Comparison of ENCODE assay signal across 9 mouse cellular contexts in the genomic region with DNA sequence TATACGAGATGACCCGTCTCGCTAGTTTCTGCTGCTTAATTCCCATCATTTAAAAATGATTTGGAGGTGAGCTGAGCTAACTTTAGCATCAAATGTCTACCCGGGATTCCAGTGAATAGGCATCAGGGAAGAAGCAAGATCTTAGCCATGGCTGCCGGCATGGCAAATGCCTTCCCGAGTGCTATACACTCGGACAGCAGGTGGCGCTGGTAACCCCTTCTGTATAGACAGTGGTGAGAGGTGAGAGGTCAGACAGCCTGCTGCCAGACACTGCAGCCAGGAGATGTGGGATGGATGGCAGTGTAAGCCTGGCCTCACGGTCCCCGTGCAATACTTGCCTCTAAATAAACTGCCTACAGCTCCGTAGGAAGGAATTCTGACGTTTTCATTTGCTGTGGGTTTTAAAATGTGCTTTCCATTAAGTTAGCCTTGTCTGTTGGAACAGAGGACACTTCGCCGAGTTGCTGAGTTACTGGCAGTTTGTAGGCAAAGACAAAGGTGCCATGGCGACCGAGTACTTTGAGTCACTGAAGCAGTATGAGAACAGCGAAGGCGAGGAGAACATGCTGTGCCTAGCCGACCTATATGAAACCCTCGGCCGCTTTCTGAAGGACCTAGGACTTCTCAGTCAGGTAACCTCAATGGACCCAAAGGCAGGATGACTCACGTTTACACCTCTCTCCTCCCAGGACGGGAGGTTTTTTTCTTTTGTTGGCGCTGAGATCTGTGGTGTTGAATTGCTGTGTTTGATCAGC. TPM values are rescaled to one million over a fixed set of nuclear protein-coding genes. Genes with fewer than 3 reads are reported as not detected.
DNase-seq lines count a peak whose midpoint lies in the region; ATAC-seq and TF ChIP-seq lines count a peak whose summit lies in the region.
"Had no signal": no experiment of that assay in that cellular context is flagged by ENCODE, and none has a peak within 500 bp of the region (broad histone marks: within the 10 kb centered on the region; RNA-seq: fewer than 3 reads in every experiment).

No protein-coding gene starts in this region.

- H3K4me3 ChIP-seq in C2C12 (ENCODE audit: insufficient read depth, poor library complexity, severe bottlenecking): no peak overlapping the region
- H3K4me3 ChIP-seq in kidney, postnatal 0 days (replicated peaks; ENCODE audit: low read depth, low read length): no peak overlapping the region
- no peak overlapping the region for H3K4me3 ChIP-seq in liver, adult 2 months (ENCODE audit: insufficient read depth, low read depth, low read length)
- H3K4me3 ChIP-seq: lung, embryonic 15.5 days had no signal

- no peaks in the 10 kb centered on the region for H3K9me3 ChIP-seq in kidney, postnatal 0 days (replicated peaks; ENCODE audit: low read length)
- H3K9me3 ChIP-seq: lung, embryonic 15.5 days had no signal

- peak; percentile 97 for ATAC-seq in common myeloid progenitor, adult 5-6 weeks (replicated peaks; ENCODE audit: low read depth, poor library complexity, severe bottlenecking)
- ATAC-seq in kidney, postnatal 0 days (replicated peaks; ENCODE audit: low FRiP score, low read depth): no peak; the same call in 1 of the 2 replicates

- no peak overlapping the region for H3K4me2 ChIP-seq in kidney, postnatal 0 days (ENCODE audit: low read length)
- H3K4me2 ChIP-seq: lung, embryonic 15.5 days had no signal

- no peak overlapping the region for H3K9ac ChIP-seq in kidney, postnatal 0 days (ENCODE audit: low read depth, low read length)
- H3K9ac ChIP-seq in liver, adult 2 months (ENCODE audit: low read depth, low read length): no peak overlapping the region
- H3K9ac ChIP-seq: lung, embryonic 15.5 days had no signal

- intact Hi-C loops in gastrocnemius, postnatal 36 days (cut with DNase I): no loop called here

- no peaks in the 10 kb centered on the region for H3K79me3 ChIP-seq in C2C12 (ENCODE audit: low read depth)

- TF ChIP-seq POLR2A in liver, adult 2 months (IDR thresholded peaks at IDR 0.05; ENCODE audit: extremely low read depth, insufficient read depth, low read length): no peak

- no peaks in the 10 kb centered on the region for H3K36me3 ChIP-seq in C2C12 (ENCODE audit: control insufficient read depth, insufficient read depth)
- peaks cover 25% of the 10 kb centered on the region; the same call in 1 of the 2 replicates for H3K36me3 ChIP-seq in kidney, postnatal 0 days (ENCODE audit: insufficient read depth, low read length)
- H3K36me3 ChIP-seq in liver, adult 2 months (ENCODE audit: control insufficient read depth, insufficient read depth, low read length): peaks cover 27% of the 10 kb centered on the region

- no peak overlapping the region for H3ac ChIP-seq in C2C12 (ENCODE audit: control insufficient read depth, insufficient read length, low read depth)

- no peaks in the 10 kb centered on the region for H3K4me1 ChIP-seq in kidney, postnatal 0 days (replicated peaks; ENCODE audit: insufficient read depth, low read length)
- H3K4me1 ChIP-seq in liver, adult 2 months (ENCODE audit: control insufficient read depth, insufficient read depth, low read length): no peaks in the 10 kb centered on the region
- H3K4me1 ChIP-seq: lung, embryonic 15.5 days had no signal

- peak; percentile 68 for TF ChIP-seq CTCF in C2C12 (IDR thresholded peaks at IDR 0.05; ENCODE audit: control insufficient read depth, insufficient read depth, insufficient read length)
- TF ChIP-seq CTCF in kidney, postnatal 0 days (IDR thresholded peaks at IDR 0.05; ENCODE audit: low read depth): peak; percentile 80
- TF ChIP-seq CTCF in liver, adult 2 months (IDR thresholded peaks at IDR 0.05; ENCODE audit: low read depth, low read length): peak; percentile 95

- no peaks in the 10 kb centered on the region for H3K79me2 ChIP-seq in C2C12 (ENCODE audit: control insufficient read depth, insufficient read depth)
- no peaks in the 10 kb centered on the region for H3K79me2 ChIP-seq in liver, adult 2 months (ENCODE audit: control insufficient read depth, insufficient read depth, low read length)

- 53% methylated on average over 24 of the region's 24 CpGs for WGBS in kidney, postnatal 0 days
- WGBS in liver, adult 2 months: 43% methylated on average over 24 of the region's 24 CpGs

- no peaks in the 10 kb centered on the region for H3K27me3 ChIP-seq in C2C12 (ENCODE audit: control insufficient read depth, insufficient read depth, insufficient read length)
- H3K27me3 ChIP-seq in kidney, postnatal 0 days (ENCODE audit: insufficient read depth, low read length): no peaks in the 10 kb centered on the region
- no peaks in the 10 kb centered on the region for H3K27me3 ChIP-seq in liver, adult 2 months (ENCODE audit: control insufficient read depth, insufficient read depth, low read length)
- H3K27me3 ChIP-seq: lung, embryonic 15.5 days had no signal

- H3K27ac ChIP-seq in kidney, postnatal 0 days: no peak overlapping the region
- H3K27ac ChIP-seq in liver, adult 2 months (replicated peaks; ENCODE audit: insufficient read depth, low read depth, low read length): no peak overlapping the region
- H3K27ac ChIP-seq: lung, embryonic 15.5 days had no signal

- peak; percentile 95 for DNase-seq in ZHBTc4 (ENCODE audit: low read depth, low spot score)
- DNase-seq in gastrocnemius, postnatal 36 days: peak; percentile 57 to 59
- DNase-seq in kidney, postnatal 0 days (ENCODE audit: low spot score): peak; percentile 83
- DNase-seq in liver, adult 2 months (ENCODE audit: extremely low read depth, low read depth, low spot score): peak; percentile 76
- peak; percentile 41 for DNase-seq in ovary, postnatal 10 days (ENCODE audit: low spot score)
- DNase-seq in thymus, postnatal 0 days (ENCODE audit: low spot score): peak; percentile 63

TF ChIP-seq in C2C12, 6 proteins besides CTCF, POLR2A, EP300 and RAD21:
- TF ChIP-seq USF1 (IDR thresholded peaks at IDR 0.05; ENCODE audit: low read depth) (no peak), MYOD1 (IDR thresholded peaks at IDR 0.05; ENCODE audit: control insufficient read depth, insufficient read length, low read depth) (no peak), MYOG (IDR thresholded peaks at IDR 0.05; ENCODE audit: control insufficient read depth, extremely low read depth, insufficient read length) (no peak), CEBPB (IDR thresholded peaks at IDR 0.05; ENCODE audit: low read depth) (no peak), MAX (IDR thresholded peaks at IDR 0.05) (no peak), FOSL1 (IDR thresholded peaks at IDR 0.05; ENCODE audit: insufficient read depth, low read length, poor library complexity, severe bottlenecking) (no peak)

RNA-seq across cellular contexts. Expression of a gene that starts 5.0 kb away (rescaled TPM):
- polyA plus RNA-seq in C2C12 (2012; fragmentation: generic; extraction: Trizol): not detected
- total RNA-seq in common myeloid progenitor, adult 5-6 weeks (2017): not detected in 2 replicates
- total RNA-seq in gastrocnemius, postnatal 36 days (2021): not detected
- polyA plus RNA-seq in kidney, postnatal 0 days (2015; fragmentation: Nextera tagmentation; extraction: Ambion mirVana): not detected in 2 replicates
- total RNA-seq in liver, adult 2 months (2014; rRNA removed): not detected in 2 replicates
- not detected in 2 replicates for polyA plus RNA-seq in liver, adult 2 months (2012; rRNA removed)
- polyA plus RNA-seq in thymus, postnatal 0 days (2015; fragmentation: Nextera tagmentation; extraction: Ambion mirVana): not detected in 2 replicates
- polyA plus RNA-seq: lung, embryonic 15.5 days had no signal

RNA-seq across cellular contexts. Expression of a gene that starts 27.5 kb away (rescaled TPM):
- 18.0 TPM for polyA plus RNA-seq in C2C12 (2012; fragmentation: generic; extraction: Trizol)
- 30.9 and 33.1 TPM in 2 replicates for total RNA-seq in common myeloid progenitor, adult 5-6 weeks (2017)
- total RNA-seq in gastrocnemius, postnatal 36 days (2021): 10 to 100 TPM; 10.2 to 10.8 TPM
- polyA plus RNA-seq in kidney, postnatal 0 days (2015; fragmentation: Nextera tagmentation; extraction: Ambion mirVana): 40.5 and 43.7 TPM in 2 replicates
- 32.1 and 36.9 TPM in 2 replicates for total RNA-seq in liver, adult 2 months (2014; rRNA removed)
- 10.6 and 12.8 TPM in 2 replicates for polyA plus RNA-seq in liver, adult 2 months (2012; rRNA removed)
- 34.8 and 37.0 TPM in 2 replicates for polyA plus RNA-seq in thymus, postnatal 0 days (2015; fragmentation: Nextera tagmentation; extraction: Ambion mirVana)

RNA-seq across cellular contexts. Expression of a gene that starts 27.7 kb away (rescaled TPM):
- 3.0 TPM for polyA plus RNA-seq in C2C12 (2012; fragmentation: generic; extraction: Trizol)
- total RNA-seq in common myeloid progenitor, adult 5-6 weeks (2017): 15.0 and 16.2 TPM in 2 replicates
- total RNA-seq in gastrocnemius, postnatal 36 days (2021): 10 to 100 TPM; 36.5 to 40.6 TPM
- 17.6 and 22.2 TPM in 2 replicates for polyA plus RNA-seq in kidney, postnatal 0 days (2015; fragmentation: Nextera tagmentation; extraction: Ambion mirVana)
- total RNA-seq in liver, adult 2 months (2014; rRNA removed): 334 and 392 TPM in 2 replicates
- 154 and 216 TPM in 2 replicates for polyA plus RNA-seq in liver, adult 2 months (2012; rRNA removed)
- 13.8 and 14.7 TPM in 2 replicates for polyA plus RNA-seq in thymus, postnatal 0 days (2015; fragmentation: Nextera tagmentation; extraction: Ambion mirVana)

RNA-seq across cellular contexts. Expression of a gene that starts 33.1 kb away (rescaled TPM):
- 1.2 TPM for polyA plus RNA-seq in C2C12 (2012; fragmentation: generic; extraction: Trizol)
- total RNA-seq in common myeloid progenitor, adult 5-6 weeks (2017): 5.1 and 8.3 TPM in 2 replicates
- total RNA-seq in gastrocnemius, postnatal 36 days (2021): 1 to 10 TPM in 1 of 2 experiments, under 1 TPM in 1; 0.67 to 1.1 TPM
- 3.4 and 3.5 TPM in 2 replicates for polyA plus RNA-seq in kidney, postnatal 0 days (2015; fragmentation: Nextera tagmentation; extraction: Ambion mirVana)
- total RNA-seq in liver, adult 2 months (2014; rRNA removed): 2.9 and 5.4 TPM in 2 replicates
- 5.7 and 8.7 TPM in 2 replicates for polyA plus RNA-seq in liver, adult 2 months (2012; rRNA removed)
- 1.2 and 1.4 TPM in 2 replicates for polyA plus RNA-seq in thymus, postnatal 0 days (2015; fragmentation: Nextera tagmentation; extraction: Ambion mirVana)

Comparison
In these comparisons a context has a peak if more than half of its experiments do, and no peak if none do; other contexts are left out.
1. DNase-seq: peak in every context shown above with its lines; median percentile 95 in ZHBTc4; 83 in kidney, postnatal 0 days; 76 in liver, adult 2 months; 63 in thymus, postnatal 0 days; 58 in gastrocnemius, postnatal 36 days; 41 in ovary, postnatal 10 days.